Mouse (Mus musculus) Muller cell, postnatal 12 days (primary cell): ENCODE data around the gene Gstt1.

Experiments used
- DNase-seq: peaks from one replicate; pipeline ENCODE4 v3.0.0-alpha.2; 2015; ENCODE audit errors: inconsistent ontology term

Gene Gstt1

DNA sequence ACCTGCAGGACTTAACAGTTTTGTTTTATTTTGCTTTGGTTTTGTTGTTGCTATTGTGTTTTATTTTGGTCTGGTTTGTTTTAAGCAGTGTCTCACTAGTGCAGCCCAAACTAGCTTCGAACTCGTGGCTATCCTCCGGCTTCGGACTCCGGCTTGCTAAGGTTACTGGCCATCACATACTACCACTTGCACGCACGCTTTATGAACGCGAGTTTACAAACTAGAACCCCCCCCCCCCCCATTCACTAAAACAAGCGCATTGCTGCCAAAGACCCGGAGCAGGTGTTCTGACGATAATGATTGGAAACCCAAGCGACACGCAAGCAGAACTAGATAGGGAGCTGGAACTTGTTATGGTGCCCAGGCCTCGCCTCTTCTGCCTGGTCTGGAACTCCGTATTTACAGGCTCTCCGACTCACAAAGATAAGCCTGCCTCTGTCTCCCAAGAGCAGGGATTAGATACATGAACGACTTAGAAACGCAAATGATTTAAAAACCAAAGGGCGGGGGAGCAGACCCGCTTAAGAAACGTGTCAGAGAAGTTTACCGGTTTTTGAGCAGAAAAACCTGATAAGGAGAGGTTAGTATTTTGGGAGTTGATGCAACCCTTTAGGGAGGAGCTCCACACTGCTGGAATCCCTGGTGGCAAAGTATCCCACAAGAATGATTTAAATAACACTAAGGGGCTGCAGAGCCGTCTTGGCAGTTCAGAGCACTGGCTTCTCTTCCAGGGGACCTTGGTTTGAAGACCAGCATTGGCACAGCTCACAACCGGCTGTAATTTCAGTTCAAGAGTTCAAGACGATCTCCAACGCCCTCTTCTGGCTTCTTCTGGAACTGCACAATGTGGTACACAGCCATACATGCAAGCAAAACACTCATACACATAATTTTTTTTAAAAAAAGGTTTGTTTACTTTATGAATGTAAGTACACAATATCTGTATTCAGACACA, 33.6 kb downstream of the Gstt1 start:
- peak; percentile 68 for DNase-seq

DNA sequence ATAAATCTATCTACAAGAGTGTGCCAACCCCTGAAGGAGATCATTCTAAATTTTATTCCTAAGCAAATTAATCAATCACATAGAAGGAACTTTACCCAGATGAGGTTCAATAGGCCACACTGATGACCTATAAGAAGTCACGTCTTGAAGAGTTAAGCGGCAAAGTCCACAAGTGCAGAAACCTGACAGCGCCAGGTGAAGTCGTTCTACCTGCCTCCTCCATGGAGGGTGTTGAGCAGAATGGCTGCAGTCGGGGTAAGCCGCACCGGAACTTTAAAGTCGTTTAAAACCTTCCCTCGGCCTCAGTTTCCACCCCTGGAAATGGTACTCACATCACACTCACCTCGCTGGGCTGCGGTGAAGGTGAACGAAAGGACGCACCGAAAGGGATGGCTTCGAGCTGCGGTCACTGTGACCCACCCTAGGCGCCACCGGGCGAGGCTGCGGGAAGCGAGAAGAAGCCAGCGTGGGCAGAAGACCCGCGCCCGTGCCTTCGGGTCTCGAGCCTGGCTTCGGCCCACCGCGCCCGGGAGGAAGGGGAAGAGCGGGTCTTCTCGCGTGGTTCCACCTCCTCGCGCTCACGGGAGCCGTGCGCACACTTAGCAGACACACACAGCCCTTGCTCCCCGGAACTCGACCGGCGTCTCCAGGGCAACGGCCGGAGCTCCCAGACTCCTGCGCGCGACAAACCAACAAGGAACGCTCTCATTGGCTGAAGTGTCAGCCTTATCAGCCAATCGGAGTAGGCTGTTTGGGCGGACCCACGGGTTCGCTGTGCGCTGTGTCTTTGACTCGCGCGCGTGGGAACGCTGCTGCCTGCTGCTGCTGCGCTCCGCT, 34.5 kb downstream of the Gstt1 start, which contains the start of gene Cabin1:
Gene Cabin1 (minus strand): TSS at position 660 of the 837 bp plus-strand sequence.
- DNase-seq = peak; percentile 97

DNA sequence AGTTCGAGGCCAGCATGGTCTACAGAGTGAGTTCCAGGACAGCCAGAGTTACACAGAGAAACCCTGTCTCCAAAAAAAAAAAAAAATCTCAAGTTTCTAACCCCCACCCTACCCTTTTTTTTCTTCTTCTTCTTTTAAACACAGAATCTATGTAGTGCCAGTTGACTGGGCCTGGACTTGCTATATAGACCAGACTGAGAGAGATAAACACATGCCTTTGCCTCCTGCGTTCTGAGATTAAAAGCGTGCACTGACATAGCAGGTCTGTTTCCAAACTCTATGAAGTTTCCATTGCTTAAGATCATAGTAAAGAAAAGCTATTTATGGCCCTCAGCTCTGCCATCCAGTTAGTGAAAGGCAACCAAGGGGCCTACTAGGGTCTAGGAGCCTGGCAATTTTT, 36.0 kb downstream of the Gstt1 start:
- DNase-seq = no peak

DNA sequence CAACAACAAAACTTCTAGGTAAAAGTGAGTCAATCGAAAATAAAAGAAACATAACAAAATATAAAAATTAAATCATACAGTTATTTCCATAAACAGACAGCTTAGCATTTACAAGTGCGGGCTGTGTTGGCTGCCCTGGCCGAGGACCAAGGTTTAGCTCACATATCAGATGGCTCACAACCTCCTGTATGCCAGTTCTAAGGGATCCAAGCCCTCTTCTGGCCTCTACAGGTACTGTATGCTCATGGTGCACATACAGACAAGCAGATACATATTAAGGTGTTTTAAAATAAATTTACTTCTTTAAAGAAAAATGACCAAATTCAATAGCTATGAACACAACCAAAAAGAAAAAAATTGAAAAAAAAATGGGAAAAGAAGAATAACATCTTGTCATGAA, 38.1 kb downstream of the Gstt1 start:
- DNase-seq = no peak

DNA sequence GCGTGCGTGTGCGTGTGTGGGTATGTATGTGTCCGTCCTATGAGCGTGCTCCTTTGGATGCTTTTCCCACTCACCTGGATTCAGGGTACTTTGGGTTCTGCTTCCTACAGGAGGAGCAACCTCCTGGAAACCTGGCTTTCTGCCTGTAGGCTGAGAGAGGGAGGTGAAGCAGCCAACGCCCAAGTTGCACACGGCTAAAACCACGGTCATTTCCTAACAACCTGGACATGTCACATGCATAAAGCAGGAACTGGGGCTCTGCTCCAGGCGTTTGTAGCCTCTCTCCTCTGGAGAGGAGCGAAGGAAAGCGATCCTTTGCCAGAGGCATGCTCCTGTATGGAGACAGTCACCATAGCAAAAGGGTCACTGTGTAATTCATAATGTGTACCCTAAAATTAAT, 41.7 kb downstream of the Gstt1 start:
- DNase-seq = no peak

DNA sequence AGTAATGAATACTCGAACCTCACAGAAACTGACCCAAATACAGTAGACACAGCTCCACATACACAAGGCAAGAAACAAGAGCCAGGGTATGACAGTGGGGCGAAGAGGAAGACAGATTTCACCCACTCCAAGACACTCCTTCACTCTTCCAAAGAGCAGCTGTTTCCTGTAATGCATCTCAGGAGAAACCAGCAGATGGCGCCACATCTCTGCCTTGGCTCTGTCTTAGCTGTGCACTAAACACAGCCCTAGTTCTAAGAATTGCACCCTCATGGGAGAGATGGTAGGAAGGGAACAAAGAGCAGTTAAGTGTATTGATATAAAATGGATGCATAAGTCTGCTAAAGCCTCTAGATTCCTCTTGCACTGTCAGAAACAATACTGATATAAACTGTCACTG, 54.4 kb downstream of the Gstt1 start:
- peak; percentile 43 for DNase-seq

DNA sequence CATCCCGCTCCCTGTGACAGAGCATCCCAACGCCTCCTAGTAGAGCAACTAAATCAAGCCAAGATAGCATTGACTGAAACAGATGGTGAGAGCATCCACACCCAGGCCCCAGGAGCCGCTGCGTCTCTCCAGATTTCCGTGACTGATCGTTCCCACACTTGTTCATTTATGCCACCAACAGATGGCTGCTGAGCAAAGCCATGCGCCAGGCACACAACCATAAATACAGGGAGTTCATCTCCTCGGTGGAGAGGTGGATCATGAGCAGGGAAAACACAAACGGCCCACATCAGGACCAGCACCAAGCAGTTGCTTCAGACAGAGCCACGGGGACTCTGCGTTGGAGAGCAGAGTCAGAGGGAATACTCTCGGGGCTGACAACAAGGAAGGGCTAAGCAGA, 55.0 kb downstream of the Gstt1 start:
- no peak for DNase-seq

DNA sequence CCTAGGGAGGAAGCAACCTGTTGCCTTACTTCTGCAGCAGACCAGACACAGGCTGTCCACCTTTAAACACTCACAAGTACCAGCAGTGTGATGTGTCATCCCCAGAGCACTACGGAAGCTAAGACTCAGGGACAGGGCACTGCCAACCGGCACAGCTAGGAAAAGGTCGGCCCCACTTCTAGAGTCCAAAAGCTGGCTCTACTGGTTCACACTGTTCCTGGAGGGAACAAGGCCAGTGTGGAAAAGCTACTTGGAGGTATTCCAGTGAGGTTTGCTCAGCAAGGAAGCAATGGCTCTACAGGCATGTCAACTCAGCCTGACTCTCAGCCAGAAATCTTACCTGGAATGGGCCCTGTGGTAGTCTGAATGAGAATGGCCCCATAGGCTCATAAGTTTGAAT, 57.5 kb downstream of the Gstt1 start:
- no peak for DNase-seq
